Mouse (Mus musculus): ENCODE results near the gene Zfp143. TPM values are rescaled to one million over a fixed set of nuclear protein-coding genes. Genes with fewer than 3 reads are reported as not detected.
"Not testable (repeated sequence)": the region's sequence is repeated elsewhere in the genome, so short reads cannot be mapped to it uniquely, and the experiment has no call there.

Gene Zfp143
- 10 to 100 TPM; 12.6 to 13.6 TPM for total RNA-seq (2021)

DNA sequence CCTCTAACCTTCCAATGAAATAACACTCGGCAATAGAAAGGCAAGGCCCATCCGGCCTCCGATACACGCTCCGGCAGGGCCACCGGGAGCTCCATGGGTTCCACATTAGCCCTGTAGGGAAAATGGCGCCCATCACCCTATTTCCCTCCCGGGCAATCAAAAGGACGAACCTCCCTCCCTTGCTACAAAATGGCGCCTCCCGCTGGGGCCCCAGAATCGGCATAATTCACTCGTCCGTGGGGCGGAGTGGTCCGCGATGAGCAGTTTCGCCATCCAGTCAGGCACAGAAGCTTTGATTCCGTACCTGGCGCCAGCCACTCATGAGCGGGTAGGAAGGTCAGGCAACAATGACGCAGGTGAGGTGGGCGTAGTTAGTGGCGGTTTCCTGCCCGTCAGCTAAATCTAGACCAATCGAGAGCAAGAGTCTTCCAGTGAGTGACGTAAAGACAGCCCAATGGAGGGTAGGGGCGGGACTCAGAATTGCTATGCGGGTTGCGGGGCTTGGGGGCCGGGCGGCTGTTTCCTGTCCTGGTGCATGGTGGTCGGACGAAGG is at the start of gene Zfp143:
Zfp143 (plus strand) TSS at position 19 of the 553 bp plus-strand sequence.
- intact Hi-C loops (cut with DNase I) = loop anchor here (1.0 to 10.0 kb wide), 4 partner anchors 61 to 1024 kb away; partner anchors contain the start of genes Eif4g2, Tmem41b and Wee1
- DNase-seq (ENCODE audit: low spot score in 2 of 2) = peak; percentile 100

DNA sequence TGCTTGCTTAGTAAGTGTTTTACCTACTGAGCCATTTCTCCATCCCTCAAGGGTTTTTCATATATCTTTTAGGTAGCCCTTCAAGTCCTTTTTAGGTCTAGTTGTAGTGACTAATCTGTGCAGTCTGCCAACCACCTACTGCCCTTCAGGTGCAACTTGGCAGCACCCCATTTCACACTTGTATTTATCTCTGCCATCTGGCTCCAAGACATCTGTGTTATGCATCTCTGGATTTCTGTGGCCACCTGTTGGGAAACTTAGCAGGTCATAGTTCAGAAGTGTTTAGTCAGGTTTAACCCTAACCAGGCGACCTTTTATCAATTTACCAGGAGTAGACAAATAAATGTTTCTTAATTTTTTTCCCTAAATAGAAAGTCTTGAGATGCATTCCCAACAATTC is 49.6 kb upstream of the Zfp143 start:
- intact Hi-C loops (cut with DNase I) = no loop called here
- DNase-seq (ENCODE audit: low spot score in 2 of 2) = no peak

DNA sequence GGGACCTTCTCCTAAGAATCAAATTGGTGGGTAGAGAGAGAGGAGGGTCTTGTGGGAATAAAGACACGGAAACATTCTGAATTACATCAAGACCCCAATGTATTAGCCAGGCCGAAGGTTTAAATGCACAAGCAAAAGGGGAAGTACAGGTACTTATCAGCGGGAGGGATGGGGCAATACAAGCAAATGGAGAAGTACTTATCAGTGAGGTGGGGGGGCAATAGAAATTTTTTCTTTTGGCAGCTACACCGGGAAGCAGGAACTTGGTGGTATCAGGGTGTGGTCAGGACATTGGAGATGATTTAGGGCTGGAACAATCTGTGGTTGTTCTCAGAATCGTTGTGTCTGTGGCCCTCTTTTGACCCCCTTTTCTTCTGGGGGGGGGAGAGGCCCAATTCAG is 46.7 kb upstream of the Zfp143 start:
- intact Hi-C loops (cut with DNase I) = no loop called here
- DNase-seq (ENCODE audit: low spot score in 2 of 2) = no peak

DNA sequence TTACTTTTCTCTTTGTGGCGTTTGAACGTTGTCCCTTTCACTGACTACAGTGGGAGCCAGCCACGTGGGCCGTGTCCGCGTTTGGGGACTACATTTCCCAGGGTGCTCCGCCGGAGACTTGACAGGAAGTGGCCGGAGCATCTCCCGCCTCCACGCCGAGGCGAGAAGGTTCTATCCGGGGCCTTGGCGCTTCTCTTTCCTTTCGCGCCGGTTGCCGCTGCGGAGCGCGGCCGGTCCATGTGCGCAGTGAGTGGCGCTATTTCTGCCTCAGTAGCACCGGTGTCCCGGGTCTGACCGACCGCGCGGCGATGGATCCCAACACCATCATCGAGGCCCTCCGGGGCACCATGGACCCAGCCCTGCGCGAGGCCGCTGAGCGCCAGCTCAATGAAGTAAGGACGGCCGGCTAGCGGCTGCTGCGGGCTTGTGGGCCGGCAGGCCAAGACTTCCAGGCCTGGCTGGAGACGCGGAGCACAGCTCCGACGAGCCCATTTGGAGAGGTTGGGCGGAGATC is 42.8 kb upstream of the Zfp143 start, which contains the start of gene Ipo7:
Ipo7 (plus strand) TSS at position 158 of the 514 bp plus-strand sequence.
- intact Hi-C loops (cut with DNase I) = loop anchor here (1.0 kb wide), 1 partner anchor 32 kb away; the partner anchor contains the start of gene Tmem41b
- DNase-seq (ENCODE audit: low spot score in 2 of 2) = peak; percentile 93 to 96

DNA sequence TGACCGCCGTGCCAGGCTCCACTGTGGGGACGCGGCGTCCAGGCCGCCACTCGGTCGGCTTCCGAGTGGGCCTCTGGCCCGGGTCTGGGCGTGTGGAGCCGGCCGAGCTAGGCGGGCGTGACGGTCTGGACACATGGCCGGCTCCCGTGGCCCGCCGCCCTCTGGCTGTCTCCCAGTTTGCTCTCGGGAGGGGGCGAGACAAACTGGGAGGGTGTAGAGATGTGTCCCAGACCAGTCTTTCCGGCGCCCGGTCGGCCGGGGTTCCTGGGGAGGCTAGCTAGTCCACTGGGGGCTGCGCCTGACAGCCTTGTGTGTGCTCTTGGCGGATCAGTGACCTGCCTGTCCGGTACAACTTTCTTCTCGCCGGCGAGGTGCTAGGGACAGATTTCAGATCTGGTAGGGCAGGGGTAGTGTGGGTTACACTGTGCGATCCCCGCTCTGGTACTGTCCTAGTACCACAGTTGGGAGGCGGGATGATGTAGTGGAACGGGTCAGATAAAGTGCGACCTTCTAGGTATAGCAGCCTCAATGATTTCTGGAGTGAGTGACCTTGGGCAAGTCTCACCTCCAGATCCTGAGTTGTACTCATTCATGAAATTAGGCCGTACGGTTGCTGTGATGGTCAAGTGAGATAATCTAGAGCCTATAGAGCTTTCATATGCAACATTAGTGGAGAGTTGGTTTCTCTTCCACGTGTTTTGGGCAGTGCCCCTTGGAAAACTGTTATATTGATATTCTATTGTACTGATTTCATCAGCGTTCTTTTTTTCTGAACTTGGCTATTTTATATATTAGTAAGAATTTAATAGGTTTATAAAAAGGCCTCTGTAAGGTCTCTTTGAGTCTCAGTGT is 42.2 kb upstream of the Zfp143 start:
- peak; percentile 18 to 24 for DNase-seq (ENCODE audit: low spot score in 2 of 2)
- intact Hi-C loops (cut with DNase I) = loop anchor here (1.0 kb wide), 1 partner anchor 33 kb away; the partner anchor contains the start of gene Tmem41b

DNA sequence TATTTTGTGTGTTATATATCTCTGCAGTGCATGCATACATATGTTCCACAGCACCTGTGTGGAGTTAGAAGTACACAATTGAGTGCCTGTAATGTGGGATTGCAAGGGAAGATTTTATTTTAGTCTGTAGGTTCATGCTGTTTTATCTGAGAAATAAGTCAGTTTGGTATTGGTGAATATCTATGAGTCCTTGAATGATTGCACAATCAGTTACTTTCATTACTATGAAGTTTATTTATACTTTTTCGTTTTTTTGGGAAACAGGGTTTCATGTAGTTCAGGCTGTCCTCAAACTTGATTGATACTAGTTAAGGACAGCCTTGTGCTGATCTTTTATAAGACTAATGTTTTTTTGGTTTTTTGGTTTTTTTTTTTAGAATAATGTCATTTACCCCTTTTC is 37.5 kb upstream of the Zfp143 start:
- intact Hi-C loops (cut with DNase I) = no loop called here
- DNase-seq (ENCODE audit: low spot score in 2 of 2) = no peak

DNA sequence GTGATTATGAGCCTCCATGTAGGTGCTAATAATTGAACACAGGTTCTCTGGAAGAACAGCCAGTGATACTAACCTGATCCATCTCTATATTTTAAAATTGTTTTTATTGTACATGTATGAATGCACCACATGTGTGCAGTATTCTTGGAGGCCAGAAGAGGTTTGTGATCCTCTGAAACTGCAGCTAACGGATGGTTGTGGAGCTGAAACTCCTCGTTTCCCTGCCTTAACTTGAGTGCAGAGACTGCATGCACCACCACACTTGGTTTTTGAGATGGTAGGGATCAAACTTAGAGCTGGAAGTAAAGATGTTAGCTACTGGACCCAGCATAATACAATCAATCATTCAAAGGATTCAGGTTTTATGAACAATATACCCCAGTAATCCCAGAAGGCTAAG is 34.4 kb upstream of the Zfp143 start:
- no peak for DNase-seq (ENCODE audit: low spot score in 2 of 2)
- intact Hi-C loops (cut with DNase I) = no loop called here

DNA sequence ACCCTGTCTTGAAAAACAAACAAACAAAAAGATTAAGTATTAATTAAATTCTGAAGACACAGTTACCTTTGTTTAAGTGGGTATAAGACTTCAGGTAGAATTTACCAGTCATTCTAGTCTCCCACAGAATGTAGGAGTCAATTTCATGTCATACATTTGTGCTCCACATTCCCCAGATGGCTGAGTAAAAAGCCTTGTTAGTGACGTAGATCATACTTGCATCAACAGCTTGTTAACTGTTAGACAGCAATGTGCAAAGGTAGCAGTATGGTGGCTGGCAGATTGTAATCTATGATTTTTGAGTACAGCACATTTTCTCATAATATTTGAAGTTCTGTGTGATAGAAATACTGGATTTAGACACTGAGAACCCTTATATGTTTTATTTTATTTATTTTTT is 32.2 kb upstream of the Zfp143 start:
- DNase-seq (ENCODE audit: low spot score in 2 of 2) = peak in 1 of 2 experiments; percentile 14
- intact Hi-C loops (cut with DNase I) = no loop called here

DNA sequence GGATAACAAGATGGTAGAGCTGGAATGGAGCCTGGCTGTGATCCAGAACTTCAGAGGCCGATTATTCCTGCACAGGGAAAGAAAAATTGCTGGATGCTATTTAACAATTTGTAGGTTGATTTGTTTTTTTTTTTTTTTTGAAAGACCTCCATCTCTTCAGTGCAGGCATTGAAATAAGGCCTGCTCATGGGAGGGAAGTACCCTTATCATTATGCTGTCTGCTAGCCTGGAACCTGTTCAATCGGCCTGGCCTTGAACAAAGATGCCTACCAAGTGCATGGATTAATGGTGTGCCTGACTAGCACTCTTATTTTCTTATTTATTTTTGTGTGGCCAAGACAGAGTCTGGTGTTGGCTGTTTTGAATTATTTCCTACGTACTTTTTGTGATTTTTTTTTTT is 30.7 kb upstream of the Zfp143 start:
- intact Hi-C loops (cut with DNase I) = no loop called here
- DNase-seq (ENCODE audit: low spot score in 2 of 2) = no peak

DNA sequence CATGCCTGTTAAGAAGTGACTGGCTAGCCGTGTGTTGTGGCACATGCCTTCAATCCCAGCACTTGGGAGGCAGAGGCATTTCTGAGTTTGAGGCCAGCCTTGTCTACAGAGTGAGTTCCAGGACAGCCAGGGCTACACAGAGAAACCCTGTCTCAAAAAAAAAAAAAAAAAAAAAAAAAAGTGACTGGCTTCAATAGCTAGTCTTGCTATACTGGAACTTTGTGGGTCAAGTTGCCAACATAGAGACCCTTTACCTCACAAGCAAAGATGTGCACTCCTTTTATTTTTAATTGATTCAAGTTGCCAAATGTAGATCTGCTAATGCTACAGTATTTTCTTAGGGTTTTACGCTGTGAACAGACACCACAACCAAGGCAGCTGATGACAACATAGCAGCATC is 3.3 kb upstream of the Zfp143 start:
- DNase-seq (ENCODE audit: low spot score in 2 of 2); intact Hi-C loops (cut with DNase I): not testable (repeated sequence)

DNA sequence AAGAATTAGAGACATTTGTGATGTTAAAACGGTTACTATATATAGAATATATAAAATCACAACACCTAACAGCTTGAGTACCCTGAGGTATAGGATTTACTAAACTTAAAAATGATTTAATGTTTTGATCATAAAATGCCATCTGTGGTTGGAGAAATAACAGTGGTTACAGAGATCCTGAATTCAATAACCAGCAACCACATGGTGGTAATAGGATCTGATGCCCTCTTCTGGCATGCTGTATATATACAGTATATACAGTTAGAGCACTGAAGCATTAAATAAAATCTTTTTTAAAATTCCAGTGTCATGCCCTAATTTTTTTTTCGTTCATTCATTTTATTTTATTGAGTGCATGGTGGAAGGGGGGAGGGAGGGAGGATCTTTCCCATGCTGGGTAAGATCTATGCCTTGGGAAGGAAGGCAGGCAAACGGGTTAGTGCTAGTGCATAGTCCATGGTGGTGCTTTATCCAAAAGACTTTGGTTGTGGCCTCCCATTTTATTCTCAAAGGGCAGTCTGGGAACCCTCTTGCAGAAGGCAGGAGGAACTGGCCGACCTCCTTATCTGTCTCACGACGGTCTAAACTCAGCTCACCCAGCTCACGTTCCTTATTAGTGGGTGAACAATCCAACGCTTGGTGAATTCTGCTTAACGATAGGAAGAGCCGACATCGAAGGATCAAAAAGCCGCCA is 1.8 kb upstream of the Zfp143 start:
- intact Hi-C loops (cut with DNase I) = no loop called here
- peak in 1 of 2 experiments; percentile 24 for DNase-seq (ENCODE audit: low spot score in 2 of 2)

DNA sequence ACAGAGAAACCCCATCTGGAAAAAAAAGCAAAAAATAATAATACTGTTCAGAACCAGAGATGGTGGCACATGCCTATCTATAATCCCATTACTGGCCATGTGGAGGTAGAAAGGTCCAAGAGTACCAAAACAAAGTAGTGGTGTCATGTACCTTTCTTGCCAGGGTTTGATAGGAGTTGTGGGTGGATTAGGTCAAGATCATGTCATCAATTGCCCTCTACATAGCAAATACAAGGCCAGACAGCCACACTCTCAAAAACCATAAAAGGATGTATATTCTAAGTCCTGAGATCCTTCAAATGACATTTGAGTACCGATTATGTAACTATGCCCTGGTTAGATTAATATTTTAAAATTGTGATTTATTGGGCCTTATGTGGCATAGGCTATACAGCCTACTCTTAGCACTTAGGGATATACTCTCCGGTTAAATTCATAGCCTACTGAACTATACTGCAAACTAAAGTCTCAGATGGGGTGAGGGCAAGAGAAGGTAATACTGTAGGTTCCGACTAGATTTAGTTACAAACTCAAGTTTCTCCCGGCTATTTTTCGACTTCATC is 830 bp upstream of the Zfp143 start:
- DNase-seq (ENCODE audit: low spot score in 2 of 2) = no peak
- intact Hi-C loops (cut with DNase I) = loop anchor here (2.0 to 10.0 kb wide), 3 partner anchors 62 to 1025 kb away; partner anchors contain the start of genes Eif4g2 and Wee1

DNA sequence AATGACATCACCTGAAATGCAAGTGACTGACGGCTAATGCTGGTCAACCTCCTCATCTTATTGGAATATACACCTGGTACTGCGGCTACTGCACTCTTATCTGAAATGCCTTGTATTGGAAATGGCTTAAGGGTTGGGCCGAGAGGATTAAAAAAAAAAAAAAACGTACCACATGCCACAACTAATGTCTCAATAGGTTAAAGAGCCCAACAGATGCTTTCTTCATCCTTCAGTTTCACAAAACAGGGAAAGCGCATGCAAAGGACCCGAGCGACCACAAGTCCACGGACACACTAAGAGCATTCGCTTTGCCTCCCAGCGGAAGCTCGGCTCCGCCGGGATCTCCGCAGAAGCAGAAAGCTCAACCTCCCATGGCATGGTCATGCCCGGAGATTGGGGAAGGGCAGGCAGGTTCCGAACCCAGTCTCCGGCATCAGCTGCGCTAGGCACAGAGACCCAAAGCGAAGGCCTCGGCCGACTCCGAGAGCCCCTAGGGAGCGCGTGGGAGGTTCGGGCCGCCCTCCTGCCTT is 283 bp upstream of the Zfp143 start:
- intact Hi-C loops (cut with DNase I) = loop anchor here (1.0 to 10.0 kb wide), 4 partner anchors 62 to 1024 kb away; partner anchors contain the start of genes Eif4g2, Tmem41b and Wee1
- no peak for DNase-seq (ENCODE audit: low spot score in 2 of 2)

DNA sequence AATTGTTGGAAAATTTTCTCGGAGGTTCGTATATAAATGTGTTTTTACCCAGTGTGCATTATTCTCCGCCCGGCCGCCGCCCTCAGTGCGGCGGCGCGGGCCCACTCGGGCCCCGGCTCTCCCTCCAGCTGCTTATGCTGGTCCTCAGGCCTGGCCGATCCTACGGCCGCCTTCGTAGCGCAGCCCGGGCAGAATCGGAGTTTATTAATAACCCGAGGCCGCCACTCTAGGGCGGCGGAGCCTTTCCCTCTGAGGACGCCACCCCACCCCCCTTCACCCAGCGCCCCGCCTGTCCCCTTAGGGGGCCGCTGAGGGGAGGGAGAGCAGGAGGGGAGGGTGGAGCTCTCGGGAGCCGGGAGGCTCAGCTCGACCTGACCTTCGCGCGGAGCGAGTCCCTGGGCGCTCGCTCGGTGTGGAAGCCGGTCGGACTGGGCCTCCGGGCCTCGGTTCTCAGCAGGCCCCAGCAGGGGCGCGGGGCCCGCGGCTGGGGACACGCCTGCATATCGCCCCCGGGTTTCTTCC is 796 bp downstream of the Zfp143 start:
- DNase-seq (ENCODE audit: low spot score in 2 of 2) = peak; percentile 75 to 77
- intact Hi-C loops (cut with DNase I) = loop anchor here (1.0 to 10.0 kb wide), 4 partner anchors 60 to 1023 kb away; partner anchors contain the start of genes Eif4g2, Tmem41b and Wee1

DNA sequence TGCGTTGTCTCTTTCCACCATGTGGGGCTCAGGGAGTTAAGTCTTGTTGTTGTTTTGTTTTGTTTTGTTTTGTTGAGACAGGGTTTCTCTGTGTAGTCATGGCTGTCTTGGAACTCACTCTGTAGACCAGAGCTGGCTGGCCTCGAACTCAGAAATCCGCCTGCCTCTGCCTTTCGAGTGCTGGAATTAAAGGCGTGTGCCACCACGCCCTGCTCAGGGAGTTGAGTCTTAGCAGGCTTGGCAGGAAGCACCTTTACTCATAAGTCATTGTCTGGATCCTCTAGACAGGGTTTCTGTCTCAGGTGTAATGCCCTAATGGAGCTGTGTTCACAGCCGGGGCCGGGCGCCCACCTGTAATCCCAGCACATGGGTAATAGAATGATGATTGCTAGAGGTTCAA is 2.7 kb downstream of the Zfp143 start:
- intact Hi-C loops (cut with DNase I) = loop anchor here (5.0 to 10.0 kb wide), 2 partner anchors 59 to 1021 kb away; partner anchors contain the start of genes Eif4g2 and Wee1
- DNase-seq (ENCODE audit: low spot score in 2 of 2) = no peak

DNA sequence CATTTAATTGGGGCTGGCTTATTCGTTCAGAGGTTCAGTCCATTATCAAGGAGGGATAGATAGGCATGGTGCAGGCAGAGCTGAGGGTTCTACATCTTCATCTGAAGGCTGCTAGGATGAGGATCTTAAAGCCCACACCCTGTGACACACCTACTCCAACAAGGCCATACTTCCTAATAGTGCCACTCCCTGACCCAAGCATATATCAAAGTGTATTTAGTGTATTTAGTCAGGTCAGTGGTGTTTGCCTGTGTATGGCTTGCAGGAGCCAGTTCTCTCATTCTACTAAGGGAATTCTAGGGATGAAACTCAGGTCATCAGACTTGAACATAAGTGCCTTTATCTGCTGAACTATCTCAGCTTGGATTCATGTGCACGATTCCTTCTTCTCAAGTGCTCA is 8.1 kb downstream of the Zfp143 start:
- intact Hi-C loops (cut with DNase I) = loop anchor here (10.0 kb wide), 1 partner anchor 1016 kb away; the partner anchor contains the start of gene Eif4g2
- DNase-seq (ENCODE audit: low spot score in 2 of 2) = no peak

DNA sequence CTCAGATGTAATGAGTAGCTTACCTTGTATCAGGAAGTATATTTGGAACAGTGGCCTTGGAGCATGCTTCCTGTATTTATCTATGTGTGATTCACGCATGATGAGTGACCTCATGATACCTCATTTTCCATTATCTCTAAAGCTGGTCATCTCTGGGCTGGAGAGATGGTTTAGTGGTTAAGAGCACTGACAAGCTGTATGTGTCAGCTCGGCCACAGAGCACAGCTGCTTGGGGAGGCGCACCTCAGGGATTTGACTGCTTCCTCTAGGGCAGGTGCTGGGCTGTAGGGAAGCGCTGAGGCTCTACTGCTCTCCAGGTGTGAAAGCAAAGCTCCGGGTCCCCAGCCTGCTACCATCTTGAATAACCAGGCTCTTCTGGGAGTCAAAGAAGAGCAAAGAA is 17.2 kb downstream of the Zfp143 start:
- no peak for DNase-seq (ENCODE audit: low spot score in 2 of 2)
- intact Hi-C loops (cut with DNase I) = no loop called here

DNA sequence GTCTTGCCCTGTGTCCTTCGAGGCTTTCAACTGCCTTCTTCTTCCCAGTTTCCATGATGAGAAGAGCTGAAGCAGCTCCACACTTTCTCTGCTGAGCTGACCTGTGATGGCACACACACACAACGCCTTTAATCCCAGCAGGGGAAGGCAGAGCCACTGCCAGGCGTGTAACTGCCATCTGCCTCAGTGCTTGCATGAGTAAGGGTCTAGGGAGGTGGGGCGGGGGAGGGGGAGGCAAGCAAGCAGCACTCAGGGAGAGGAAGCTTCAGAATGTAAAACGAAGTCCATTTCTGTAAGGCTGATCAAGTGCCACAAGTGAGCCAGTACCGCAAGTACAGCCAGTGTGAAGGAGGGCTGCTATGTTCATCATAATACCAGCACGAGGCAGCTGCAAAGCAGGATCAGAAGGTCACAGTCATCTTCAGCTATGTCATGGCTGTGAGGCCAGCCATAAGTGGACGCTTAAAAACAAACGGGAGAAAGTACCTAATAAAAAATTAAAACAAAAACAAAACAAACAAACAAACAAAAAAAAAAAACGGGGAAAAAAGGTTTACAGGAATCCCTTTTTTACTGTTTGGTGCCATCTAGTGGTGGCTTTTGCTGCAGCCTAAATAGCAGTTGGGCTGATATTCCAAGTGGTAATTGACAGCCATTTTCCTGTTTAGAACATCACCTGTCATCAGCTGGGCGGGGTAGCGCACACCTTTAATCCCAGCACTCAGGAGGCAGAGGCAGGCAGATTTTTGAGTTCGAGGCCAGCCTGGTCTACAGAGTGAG is 22.6 kb downstream of the Zfp143 start:
- DNase-seq (ENCODE audit: low spot score in 2 of 2) = peak; percentile 42 to 49
- intact Hi-C loops (cut with DNase I) = no loop called here
